Comparison of ENCODE assay signal across 8 mouse cellular contexts in genomic region chr11:113649353-113650210, GRCm38 (mm10). TPM values are rescaled to one million over a fixed set of nuclear protein-coding genes. Genes with fewer than 3 reads are reported as not detected.
A peak's percentile ranks its signal among the peaks of the same experiment; 100 is the strongest.
DNase-seq lines count a peak whose midpoint lies in the region; ATAC-seq and TF ChIP-seq lines count a peak whose summit lies in the region.

Gene Slc39a11 (minus strand): TSS chr11:113650079.

- H3K9ac ChIP-seq in forebrain, embryonic 14.5 days (ENCODE audit: low read length), result peak within 1 kb of the TSS; percentile 89
- H3K9ac ChIP-seq in lung, postnatal 0 days (replicated peaks; ENCODE audit: low read depth), result peak within 1 kb of the TSS; percentile 93

- H3K27me3 ChIP-seq in G1E (ENCODE audit: insufficient read depth, low read length), result peaks cover 3% of the 10 kb centered on the region; the same call in 1 of the 2 replicates
- no peaks in the 10 kb centered on the region for H3K27me3 ChIP-seq in forebrain, embryonic 14.5 days (replicated peaks; ENCODE audit: control insufficient read depth, insufficient read depth, low read length)
- no peaks in the 10 kb centered on the region for H3K27me3 ChIP-seq in lung, postnatal 0 days (replicated peaks; ENCODE audit: insufficient read depth, low read length)

- H3K9me3 ChIP-seq in G1E (replicated peaks), result no peaks in the 10 kb centered on the region
- H3K9me3 ChIP-seq in forebrain, embryonic 14.5 days (replicated peaks; ENCODE audit: control insufficient read depth, low read length), result no peaks in the 10 kb centered on the region
- no peaks in the 10 kb centered on the region for H3K9me3 ChIP-seq in lung, postnatal 0 days (ENCODE audit: low read length)

- H3K36me3 ChIP-seq in G1E (replicated peaks), result peaks cover 38% of the 10 kb centered on the region
- peaks cover 31% of the 10 kb centered on the region for H3K36me3 ChIP-seq in forebrain, embryonic 14.5 days (ENCODE audit: control insufficient read depth, insufficient read depth, low read length)
- 0 out of 2 replicates have a peak, but pooled peaks cover 6% of the 10 kb centered on the region for H3K36me3 ChIP-seq in lung, postnatal 0 days (ENCODE audit: insufficient read depth, low read length)

- peak within 1 kb of the TSS; percentile 91 for H3K27ac ChIP-seq in forebrain, embryonic 14.5 days (ENCODE audit: low read depth, low read length)
- H3K27ac ChIP-seq in lung, postnatal 0 days (ENCODE audit: low read length), result peak within 1 kb of the TSS; percentile 85

- WGBS in forebrain, embryonic 14.5 days, result under 1% methylated on average over 57 of the region's 91 CpGs
- WGBS in lung, postnatal 0 days, result 1% methylated on average over 62 of the region's 91 CpGs

- peak within 1 kb of the TSS; percentile 71 for H3K4me2 ChIP-seq in forebrain, embryonic 14.5 days (ENCODE audit: low read length)
- H3K4me2 ChIP-seq in lung, postnatal 0 days (replicated peaks; ENCODE audit: low read depth, low read length), result peak within 1 kb of the TSS; percentile 73

- peak; percentile 87 for DNase-seq in G1E (ENCODE audit: low spot score)
- DNase-seq in c-Kit-positive CD71-positive TER-119-positive erythroid progenitor cells, embryonic 14.5 days (ENCODE audit: low spot score), result peak; percentile 64
- DNase-seq in forebrain, embryonic 14.5 days (ENCODE audit: low spot score), result peak; percentile 81
- DNase-seq in heart, postnatal 4 days, result peak; percentile 76
- peak; percentile 26 to 56 for DNase-seq in layer of hippocampus, adult 8-10 months (ENCODE audit: low spot score in 2 of 2)
- peak; percentile 77 for DNase-seq in lung, postnatal 0 days (ENCODE audit: low spot score)
- DNase-seq in ovary, postnatal 14 days (ENCODE audit: low spot score), result peak; percentile 56
- peak; percentile 84 for DNase-seq in thymus, postnatal 14 days

- TF ChIP-seq EP300 in lung, postnatal 0 days (IDR thresholded peaks at IDR 0.05), result no peak

- peak within 1 kb of the TSS; percentile 100 for H3K4me3 ChIP-seq in G1E (ENCODE audit: low read depth, low read length)
- H3K4me3 ChIP-seq in forebrain, embryonic 14.5 days (ENCODE audit: low read depth, low read length), result peak within 1 kb of the TSS; percentile 87
- H3K4me3 ChIP-seq in lung, postnatal 0 days (ENCODE audit: low read depth, low read length), result peak within 1 kb of the TSS; percentile 100

- TF ChIP-seq CTCF in G1E (IDR thresholded peaks at IDR 0.05; ENCODE audit: low read depth, low read length), result no peak
- peak; percentile 41 for TF ChIP-seq CTCF in lung, postnatal 0 days (IDR thresholded peaks at IDR 0.05)

- H3K4me1 ChIP-seq in G1E (ENCODE audit: insufficient read depth, low read depth, low read length), result peaks cover 41% of the 10 kb centered on the region
- H3K4me1 ChIP-seq in forebrain, embryonic 14.5 days (ENCODE audit: control insufficient read depth, insufficient read depth, low read length), result peaks cover 9% of the 10 kb centered on the region
- peaks cover 8% of the 10 kb centered on the region; the same call in 1 of the 2 replicates for H3K4me1 ChIP-seq in lung, postnatal 0 days (ENCODE audit: insufficient read depth, low read depth, low read length)

- ATAC-seq in G1E (ENCODE audit: extremely low read depth, insufficient number of reproducible peaks, low FRiP score, poor library complexity, severe bottlenecking), result peak; percentile 40; the same call in 1 of the 2 replicates
- ATAC-seq in forebrain, embryonic 14.5 days, result peak; percentile 77
- peak; percentile 86 for ATAC-seq in lung, postnatal 0 days

RNA-seq across cellular contexts. Expression of gene Slc39a11, which starts in this region (rescaled TPM):
- total RNA-seq in G1E (2014; fragmentation: Nextera tagmentation) (4.7 and 5.3 TPM in 2 replicates), G1E (2017) (4.9 and 5.0 TPM in 2 replicates)
- polyA plus RNA-seq in G1E (2012), result 9.9 and 11.9 TPM in 2 replicates
- 29.5 and 32.4 TPM in 2 replicates for polyA plus RNA-seq in forebrain, embryonic 14.5 days (2014; fragmentation: Nextera tagmentation; extraction: Ambion mirVana)
- total RNA-seq in heart, postnatal 4 days (2021), result 1 to 10 TPM; 8.2 to 9.5 TPM
- total RNA-seq in layer of hippocampus, adult 8-10 months (2022), result 10 to 100 TPM; 20.2 to 24.3 (median 23.4) TPM
- 14.3 and 15.1 TPM in 2 replicates for polyA plus RNA-seq in lung, postnatal 0 days (2015; fragmentation: Nextera tagmentation; extraction: Ambion mirVana)

Comparison
In these comparisons a context has a peak if more than half of its experiments do, and no peak if none do; other contexts are left out.
1. Peak in every context shown above with its lines: DNase-seq, ATAC-seq, H3K4me3 ChIP-seq and H3K27ac ChIP-seq.